Mouse (Mus musculus) lung, adult 18-20 months (tissue): Measurements from ENCODE around the gene Prepl.

Experiments
- DNase-seq, 2 experiments: peaks; one replicate each; pipeline ENCODE4 v3.0.0; 2022; ENCODE audit warnings: mixed read lengths in 2 of 2

Prepl gene

DNA sequence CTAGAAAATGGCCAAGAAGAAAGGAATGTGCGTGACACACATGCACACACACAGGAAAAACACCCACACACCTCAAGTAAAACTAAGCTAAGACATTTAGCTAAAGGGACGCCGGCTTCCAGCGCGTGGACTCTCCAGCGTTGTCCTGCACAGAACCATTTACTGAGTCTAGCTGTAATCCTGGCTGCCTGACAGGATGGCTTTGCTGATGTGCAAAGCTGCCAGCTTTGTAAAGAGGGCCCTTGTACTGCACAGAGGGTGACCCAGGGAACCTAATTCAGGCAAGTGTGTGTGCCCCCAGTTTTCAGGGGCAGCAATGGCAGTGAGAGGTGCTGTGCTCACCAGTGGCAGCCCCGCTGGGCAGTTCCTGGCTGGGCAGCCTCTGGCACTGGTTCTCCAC is 22.7 kb downstream of the Prepl start:
- DNase-seq: no peak

DNA sequence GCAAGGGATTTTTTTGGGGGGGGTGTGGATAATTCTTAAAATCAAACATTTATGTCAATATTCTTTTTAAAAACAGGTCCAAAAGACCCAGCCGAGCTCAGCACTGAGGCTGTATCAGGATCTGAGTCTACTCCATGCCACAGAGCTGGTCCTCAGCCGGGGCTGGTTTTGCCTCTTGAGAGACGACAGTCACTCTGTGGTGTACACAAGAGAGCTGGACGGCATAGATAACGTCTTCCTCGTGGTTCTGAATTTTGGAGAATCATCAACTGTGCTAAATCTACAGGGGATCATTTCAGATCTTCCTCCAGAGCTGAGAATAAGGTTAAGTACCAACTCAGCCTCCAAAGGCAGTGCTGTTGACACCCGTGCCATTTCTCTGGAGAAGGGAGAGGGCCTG is 26.5 kb downstream of the Prepl start:
- no peak for DNase-seq

- no peak for DNase-seq
These were observed 30.9 kb downstream of the Prepl start for GRCm38 (mm10) chr17:85059136-85059535.

DNA sequence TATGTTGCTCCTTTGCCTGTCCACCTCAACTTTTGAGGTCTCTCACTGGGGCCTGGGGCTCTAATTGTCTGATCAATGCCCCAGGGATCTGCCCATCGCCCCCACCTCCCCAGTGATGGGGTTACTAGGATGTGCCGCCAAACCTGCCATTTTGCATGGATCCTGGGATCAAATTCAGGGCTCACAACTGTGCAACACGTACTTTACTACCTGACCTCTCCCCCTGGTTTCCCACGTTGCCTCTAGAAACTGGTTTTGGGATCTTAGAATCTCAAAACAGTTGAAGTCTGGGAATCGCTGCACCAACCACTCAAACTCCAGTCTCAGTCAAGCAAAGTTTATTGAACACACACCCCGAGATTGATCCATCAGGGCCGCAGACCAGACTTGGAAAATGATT is 31.8 kb downstream of the Prepl start:
- DNase-seq: no peak

DNA sequence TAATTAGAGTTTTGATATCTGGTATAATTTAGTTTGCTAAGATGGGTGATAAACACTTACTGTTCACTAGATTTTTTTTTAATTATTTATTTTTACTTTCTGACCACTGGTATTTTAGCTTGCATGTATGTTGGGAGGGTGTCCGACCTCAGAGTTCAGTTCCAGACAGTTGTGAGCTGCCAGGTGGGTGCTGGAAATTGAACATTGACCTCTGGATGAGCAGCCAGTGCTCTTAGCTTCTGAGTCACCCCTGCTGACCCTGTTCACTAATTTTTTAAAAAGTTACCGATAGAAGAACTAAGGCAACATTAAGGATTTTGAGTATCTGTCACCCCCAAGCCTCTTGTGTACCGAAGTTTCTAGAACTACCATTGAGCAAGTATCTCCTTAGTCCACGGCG is 41.7 kb downstream of the Prepl start:
- DNase-seq: no peak

DNA sequence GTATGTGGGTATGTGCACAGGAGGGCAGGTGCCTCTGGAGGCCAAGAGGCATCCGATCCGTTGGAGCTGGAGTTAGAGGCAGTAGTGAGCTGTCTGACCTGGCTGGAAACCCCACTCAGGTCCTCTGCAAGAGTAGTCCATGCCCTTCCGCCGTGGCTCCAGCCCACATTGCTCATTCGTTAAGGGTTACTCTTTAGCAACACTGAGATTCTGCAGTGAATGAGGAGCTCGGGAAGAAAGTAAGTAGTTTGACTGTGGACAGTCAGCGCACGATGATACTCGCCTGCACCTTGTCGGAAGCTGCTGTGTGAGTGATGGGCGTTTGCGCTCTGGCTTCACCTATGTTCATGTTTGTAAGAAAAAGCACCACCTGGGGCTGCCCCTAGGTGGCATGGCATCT is 44.9 kb downstream of the Prepl start:
- DNase-seq: no peak

- no peak for DNase-seq
These were observed 45.6 kb downstream of the Prepl start for GRCm38 (mm10) chr17:85044466-85044865.

GRCm38 (mm10) chr17:85043404-85043816 is 46.6 kb downstream of the Prepl start:
- no peak for DNase-seq

GRCm38 (mm10) chr17:85042419-85042818 is 47.6 kb downstream of the Prepl start:
- DNase-seq: no peak

- no peak for DNase-seq
These were observed 49.1 kb downstream of the Prepl start for GRCm38 (mm10) chr17:85040913-85041312.

- no peak for DNase-seq
These were observed 51.3 kb downstream of the Prepl start for GRCm38 (mm10) chr17:85038761-85039160.

DNA sequence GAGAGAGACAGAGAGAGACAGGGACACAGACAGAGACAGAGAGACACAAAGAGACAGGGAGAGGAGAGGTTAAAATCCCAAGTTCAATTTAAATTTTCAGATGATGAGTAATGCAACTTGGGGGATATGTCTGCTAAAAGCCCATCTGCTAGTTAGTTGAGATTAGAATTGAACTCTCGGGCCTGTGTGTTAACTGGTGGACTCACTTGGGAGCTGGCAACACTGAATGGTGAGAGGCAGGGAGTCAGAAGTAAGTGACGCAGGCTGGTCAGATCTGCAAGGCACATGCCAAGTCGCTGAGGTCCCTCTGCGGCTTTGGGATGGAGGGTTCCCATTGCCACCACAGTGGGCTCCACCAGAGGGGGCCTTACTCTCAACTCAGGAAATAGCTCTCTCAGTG is 51.7 kb downstream of the Prepl start:
- DNase-seq: no peak

- no peak for DNase-seq
These were observed 52.2 kb downstream of the Prepl start for GRCm38 (mm10) chr17:85037855-85038254.

- DNase-seq: no peak
These were observed 56.0 kb downstream of the Prepl start for GRCm38 (mm10) chr17:85034068-85034467.

- DNase-seq: no peak
These were observed 57.0 kb downstream of the Prepl start for GRCm38 (mm10) chr17:85033087-85033486.

- no peak for DNase-seq
These were observed 59.4 kb downstream of the Prepl start for GRCm38 (mm10) chr17:85030651-85031050.

DNA sequence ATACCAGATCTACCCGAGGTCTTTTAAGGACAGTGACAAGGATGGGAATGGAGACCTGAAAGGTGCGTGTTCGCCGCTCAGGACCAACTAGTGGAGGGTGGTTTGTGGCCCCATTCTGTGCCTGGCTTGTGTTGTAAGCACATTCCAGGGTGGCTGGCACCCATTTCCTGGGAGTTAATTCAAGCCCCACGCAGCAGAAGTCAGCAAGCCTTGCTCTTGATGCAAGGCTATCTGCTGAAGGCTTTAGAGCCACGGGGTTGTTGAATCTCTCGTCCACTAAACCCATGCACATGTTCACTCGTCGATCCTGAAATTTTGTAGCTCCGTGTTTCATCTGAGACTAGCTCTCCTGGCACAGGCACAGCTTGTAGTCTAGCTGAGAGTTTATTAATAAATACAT is 61.2 kb downstream of the Prepl start:
- DNase-seq: no peak

GRCm38 (mm10) chr17:85028093-85028739 is 61.8 kb downstream of the Prepl start, which contains the start of gene Slc3a1:
Gene Slc3a1, plus strand, starts transcription at chr17:85028376.
- DNase-seq: no peak

- DNase-seq: no peak
These were observed 62.8 kb downstream of the Prepl start for GRCm38 (mm10) chr17:85027247-85027646.

- no peak for DNase-seq
These were observed 63.6 kb downstream of the Prepl start for GRCm38 (mm10) chr17:85026436-85026835.

DNA sequence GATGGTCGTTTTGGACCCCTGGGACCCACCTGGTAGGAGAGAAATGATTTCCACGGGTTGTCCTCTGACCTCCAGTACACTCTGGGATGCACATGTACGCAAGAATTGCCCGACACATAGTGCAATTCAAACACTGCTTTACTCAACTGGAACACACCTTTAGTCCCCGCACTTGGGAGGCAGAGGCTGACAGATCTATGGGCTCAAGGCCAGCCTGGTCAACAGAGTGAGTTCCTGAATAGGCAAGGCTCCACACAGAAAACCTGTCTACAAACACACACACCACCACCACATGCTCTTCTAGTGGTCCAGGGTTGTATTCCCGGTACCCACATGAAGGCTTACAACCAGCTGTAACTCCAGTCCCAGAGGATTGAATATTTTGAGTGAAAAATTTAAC is 64.9 kb downstream of the Prepl start:
- peak in 1 of 2 experiments; percentile 29 for DNase-seq

- DNase-seq: no peak
These were observed 65.8 kb downstream of the Prepl start for GRCm38 (mm10) chr17:85024237-85024636.

DNA sequence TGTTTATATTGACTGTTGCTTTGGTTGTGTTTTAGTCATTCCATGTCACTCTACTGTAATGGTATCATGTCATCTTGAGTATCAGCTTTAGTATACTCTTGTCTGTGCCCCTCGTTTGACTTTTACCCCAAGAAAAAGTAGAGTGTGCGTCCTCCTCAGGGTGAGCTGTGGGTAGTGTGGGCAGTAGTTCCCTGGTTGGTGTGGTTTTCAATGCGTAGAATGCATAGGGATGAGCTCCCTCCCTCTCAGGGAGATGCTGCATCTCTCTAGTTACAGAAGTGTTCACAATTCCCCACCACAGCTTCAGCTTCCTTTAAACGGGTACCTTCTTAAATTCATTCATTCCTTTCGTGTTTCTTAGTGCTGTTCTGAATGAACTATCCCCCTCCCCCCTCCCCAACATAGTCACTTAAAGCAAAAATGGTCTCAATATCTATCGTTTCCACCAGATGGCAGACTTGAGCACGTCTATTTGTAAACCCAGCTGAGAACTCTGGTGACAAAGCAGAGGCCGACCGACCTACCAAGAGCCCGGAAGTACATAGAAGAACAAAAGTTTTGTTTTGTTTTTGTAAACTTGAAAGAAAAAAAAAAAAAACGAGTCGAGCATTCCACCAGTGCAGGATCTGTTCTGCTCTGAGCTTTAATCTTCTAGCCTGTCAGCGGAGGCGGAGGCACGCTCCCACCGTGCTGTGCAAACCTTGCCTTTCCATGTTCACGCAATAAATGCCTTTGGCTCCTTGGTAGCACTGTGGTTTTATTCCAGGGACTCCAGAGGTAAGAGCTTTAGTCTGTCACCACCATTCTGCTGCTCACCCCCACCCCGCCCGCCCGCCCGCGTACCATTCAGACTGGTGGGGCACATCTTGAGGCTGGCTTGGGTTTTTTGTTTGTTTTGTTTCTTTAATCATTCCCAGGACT is 66.5 kb downstream of the Prepl start:
- DNase-seq: peak; percentile 29 to 58

- no peak for DNase-seq
These were observed 69.7 kb downstream of the Prepl start for GRCm38 (mm10) chr17:85020343-85020742.
